Mouse (Mus musculus): ENCODE data around the gene Cd8a. TPM values are rescaled to one million over a fixed set of nuclear protein-coding genes. Genes with fewer than 3 reads are reported as not detected.

Gene Cd8a
- polyA plus RNA-seq, 1 experiment from 2014 or later: not detected

DNA sequence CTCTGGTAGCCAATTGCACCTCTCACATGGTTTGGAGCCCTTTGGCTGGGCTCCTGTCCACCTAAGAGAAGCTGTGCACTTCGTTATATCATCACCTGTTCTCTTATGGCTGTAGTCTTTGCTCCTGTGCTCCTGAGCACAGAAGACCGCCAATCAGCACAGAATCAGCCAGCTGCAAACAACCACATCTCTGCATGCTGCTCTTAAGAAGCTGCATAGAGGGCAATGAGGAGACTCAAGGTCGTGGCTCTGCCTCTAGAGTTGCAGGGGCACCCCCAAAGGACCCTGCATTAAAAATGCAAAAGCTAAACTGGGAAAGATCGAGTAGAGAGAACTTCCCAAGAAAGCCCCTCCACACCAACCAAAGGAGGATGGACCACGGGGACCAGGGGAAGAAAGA is 12.5 kb upstream of the Cd8a start:
- no peak overlapping the region for H3K4me2 ChIP-seq
- no peaks in the 10 kb centered on the region for H3K4me1 ChIP-seq (ENCODE audit: control insufficient read depth, insufficient read depth, low read length)
- no peaks in the 10 kb centered on the region for H3K27me3 ChIP-seq (ENCODE audit: control insufficient read depth, insufficient read depth, low read length)
- H3K27ac ChIP-seq (ENCODE audit: low read depth, low read length): no peak overlapping the region
- H3K4me3 ChIP-seq (ENCODE audit: low read depth, low read length): no peak overlapping the region
- H3K9me3 ChIP-seq (ENCODE audit: control insufficient read depth, low read length): no peaks in the 10 kb centered on the region
- H3K9ac ChIP-seq (ENCODE audit: low read length): no peak overlapping the region
- no peaks in the 10 kb centered on the region for H3K36me3 ChIP-seq (ENCODE audit: control insufficient read depth, insufficient read depth, low read length)
- ATAC-seq (ENCODE audit: low FRiP score) (no peak), DNase-seq (ENCODE audit: low spot score, missing footprints) (no peak)
- WGBS: 64% methylated on average over 5 of the region's 5 CpGs

DNA sequence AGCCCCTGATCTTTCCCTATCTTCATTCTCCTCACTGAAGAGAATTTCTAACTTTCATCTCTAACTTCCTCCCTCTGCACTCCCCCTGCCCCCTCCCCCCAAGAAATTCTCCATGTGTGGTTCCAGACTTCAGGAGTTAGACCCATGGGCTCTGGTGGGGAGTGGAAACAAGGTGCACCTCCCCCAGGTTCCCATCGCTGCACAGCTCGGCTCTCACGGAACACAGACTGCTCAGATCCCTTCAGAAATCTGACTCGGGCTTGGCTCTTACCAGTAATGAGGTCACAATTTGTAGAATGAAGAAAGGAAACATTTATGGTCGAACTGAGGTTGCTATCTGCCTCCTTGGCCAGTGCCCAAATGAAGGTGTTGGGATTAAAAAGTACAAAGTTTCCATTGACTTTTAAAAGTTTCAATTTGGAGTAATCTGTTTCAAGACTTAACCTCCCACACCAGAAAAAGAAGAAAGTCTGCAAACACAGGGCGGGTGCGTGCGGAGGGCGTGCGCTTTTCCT is 12.0 kb upstream of the Cd8a start:
- Histone ChIP-seq H3K4me1 (ENCODE audit: control insufficient read depth, insufficient read depth, low read length) (no peaks in the 10 kb centered on the region), H3K4me2 (no peak overlapping the region), H3K36me3 (ENCODE audit: control insufficient read depth, insufficient read depth, low read length) (no peaks in the 10 kb centered on the region), H3K27me3 (ENCODE audit: control insufficient read depth, insufficient read depth, low read length) (no peaks in the 10 kb centered on the region), H3K27ac (ENCODE audit: low read depth, low read length) (no peak overlapping the region), H3K9ac (ENCODE audit: low read length) (no peak overlapping the region), H3K9me3 (ENCODE audit: control insufficient read depth, low read length) (no peaks in the 10 kb centered on the region), H3K4me3 (ENCODE audit: low read depth, low read length) (no peak overlapping the region)
- ATAC-seq (ENCODE audit: low FRiP score): no peak
- no peak for DNase-seq (ENCODE audit: low spot score, missing footprints)
- WGBS: 88% methylated on average over 10 of the region's 10 CpGs

DNA sequence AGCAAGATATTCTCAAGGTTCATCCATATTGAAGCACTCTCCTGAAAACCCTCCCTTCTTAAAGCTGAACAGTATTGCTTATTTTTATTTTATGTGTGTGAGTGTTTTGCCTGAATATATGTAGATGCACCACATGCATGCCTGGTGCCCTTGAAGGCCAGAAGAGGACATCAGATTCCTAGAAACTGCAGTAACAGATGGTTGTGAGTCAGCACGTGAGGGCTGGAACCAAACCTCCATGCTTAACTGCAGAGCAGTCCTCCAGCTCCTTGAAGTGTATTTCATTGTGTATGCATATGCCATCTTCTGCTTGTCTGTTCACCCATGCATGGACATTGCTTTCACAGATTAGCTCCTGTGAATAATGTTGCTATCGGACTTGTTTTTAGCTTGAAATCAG is 9.2 kb upstream of the Cd8a start:
- no peak overlapping the region for H3K4me3 ChIP-seq (ENCODE audit: low read depth, low read length)
- H3K4me2 ChIP-seq: no peak overlapping the region
- no peaks in the 10 kb centered on the region for H3K36me3 ChIP-seq (ENCODE audit: control insufficient read depth, insufficient read depth, low read length)
- no peak overlapping the region for H3K27ac ChIP-seq (ENCODE audit: low read depth, low read length)
- H3K9me3 ChIP-seq (ENCODE audit: control insufficient read depth, low read length): no peaks in the 10 kb centered on the region
- ATAC-seq (ENCODE audit: low FRiP score) (no peak), DNase-seq (ENCODE audit: low spot score, missing footprints) (no peak)
- no peaks in the 10 kb centered on the region for H3K27me3 ChIP-seq (ENCODE audit: control insufficient read depth, insufficient read depth, low read length)
- H3K4me1 ChIP-seq (ENCODE audit: control insufficient read depth, insufficient read depth, low read length): no peaks in the 10 kb centered on the region
- no peak overlapping the region for H3K9ac ChIP-seq (ENCODE audit: low read length)
- 66% methylated on average over 2 of the region's 2 CpGs for WGBS

DNA sequence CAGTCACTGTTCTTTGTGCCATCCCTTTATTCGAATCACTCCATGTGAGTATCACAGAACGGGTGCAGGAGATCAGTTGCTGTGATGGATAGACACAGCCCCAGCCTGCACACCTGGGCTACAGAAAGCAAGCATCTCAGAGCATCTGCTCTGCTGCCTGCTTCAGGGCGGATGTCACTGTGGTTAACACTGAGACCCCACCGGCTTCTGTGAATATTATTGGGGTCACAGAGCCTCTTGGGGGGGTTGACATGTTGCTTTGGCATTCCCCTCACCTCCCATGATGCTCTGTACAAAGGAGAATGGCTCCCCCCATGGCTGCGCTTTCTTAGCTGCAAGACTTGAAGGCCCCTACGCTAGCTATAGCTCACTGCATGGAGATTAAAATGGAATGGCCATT is 3.8 kb upstream of the Cd8a start:
- H3K9ac ChIP-seq (ENCODE audit: low read length): no peak overlapping the region
- DNase-seq (ENCODE audit: low spot score, missing footprints): no peak
- H3K27me3 ChIP-seq (ENCODE audit: control insufficient read depth, insufficient read depth, low read length): no peaks in the 10 kb centered on the region
- no peak overlapping the region for H3K4me3 ChIP-seq (ENCODE audit: low read depth, low read length)
- H3K4me1 ChIP-seq (ENCODE audit: control insufficient read depth, insufficient read depth, low read length): no peaks in the 10 kb centered on the region
- H3K9me3 ChIP-seq (ENCODE audit: control insufficient read depth, low read length): no peaks in the 10 kb centered on the region
- H3K36me3 ChIP-seq (ENCODE audit: control insufficient read depth, insufficient read depth, low read length): no peaks in the 10 kb centered on the region
- ATAC-seq (ENCODE audit: low FRiP score): no peak
- H3K27ac ChIP-seq (ENCODE audit: low read depth, low read length): no peak overlapping the region
- no peak overlapping the region for H3K4me2 ChIP-seq
- WGBS: 91% methylated on average over 6 of the region's 6 CpGs

DNA sequence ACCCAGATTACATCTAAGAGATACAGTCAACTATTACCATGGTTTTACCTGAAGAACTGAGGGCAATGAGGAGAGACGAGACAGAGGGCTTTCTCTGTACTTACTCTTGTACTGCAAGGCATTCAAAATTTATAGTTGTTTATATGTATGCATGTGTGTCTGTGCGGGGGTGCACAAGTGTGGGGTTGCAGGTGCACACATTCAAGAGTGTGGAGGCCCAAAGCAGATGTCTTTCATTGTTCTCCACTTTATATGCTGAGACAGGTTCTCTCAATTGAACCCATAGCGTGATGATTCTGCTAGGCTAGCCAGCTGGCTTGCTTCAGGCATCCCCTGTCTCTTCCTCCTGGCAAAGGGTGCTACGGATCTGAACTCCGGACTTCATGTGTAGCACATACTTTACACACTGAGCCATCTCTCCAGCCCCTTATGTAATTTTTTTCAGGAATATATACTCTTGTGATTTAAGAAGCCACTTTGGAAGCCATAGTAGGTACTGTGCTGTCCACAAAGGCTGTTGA is 2.1 kb upstream of the Cd8a start:
- WGBS: 92% methylated on average over 5 of the region's 5 CpGs
- Histone ChIP-seq H3K9me3 (ENCODE audit: control insufficient read depth, low read length) (no peaks in the 10 kb centered on the region), H3K27me3 (ENCODE audit: control insufficient read depth, insufficient read depth, low read length) (no peaks in the 10 kb centered on the region), H3K9ac (ENCODE audit: low read length) (no peak overlapping the region), H3K4me2 (no peak overlapping the region), H3K4me1 (ENCODE audit: control insufficient read depth, insufficient read depth, low read length) (no peaks in the 10 kb centered on the region), H3K27ac (ENCODE audit: low read depth, low read length) (no peak overlapping the region), H3K36me3 (ENCODE audit: control insufficient read depth, insufficient read depth, low read length) (no peaks in the 10 kb centered on the region), H3K4me3 (ENCODE audit: low read depth, low read length) (no peak overlapping the region)
- ATAC-seq (ENCODE audit: low FRiP score) (no peak), DNase-seq (ENCODE audit: low spot score, missing footprints) (no peak)

DNA sequence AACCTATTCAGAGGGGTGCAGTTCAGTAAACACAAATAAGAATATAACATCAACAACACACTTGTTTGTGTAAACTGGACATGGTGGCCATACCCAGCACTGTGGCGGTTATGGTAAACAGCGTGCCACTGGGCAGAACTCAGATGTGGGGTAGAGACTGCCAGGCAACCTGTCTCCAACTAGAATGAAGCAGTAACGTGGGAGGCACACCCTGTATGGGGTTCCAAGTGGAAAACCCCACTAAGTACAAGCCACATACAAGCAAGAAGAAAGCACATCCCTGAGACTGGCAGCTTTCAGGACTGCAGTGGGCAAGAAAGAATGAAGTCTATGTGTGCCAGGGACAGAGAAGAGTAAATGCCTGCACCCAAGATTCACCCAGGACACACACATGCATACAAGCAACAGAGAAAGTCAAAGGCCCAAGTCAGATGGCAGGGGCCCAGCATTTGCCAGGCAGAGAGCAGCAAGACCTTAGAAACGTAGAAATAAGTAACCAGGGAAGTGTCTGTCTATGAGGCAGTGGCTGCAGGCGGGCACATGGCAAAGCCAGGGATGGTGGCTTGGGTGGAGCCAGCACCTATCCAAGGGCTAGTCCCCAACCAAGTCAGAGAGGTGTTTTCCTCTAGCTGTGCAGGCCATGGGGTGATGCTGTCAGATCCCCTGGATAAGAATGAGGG is 1.0 kb upstream of the Cd8a start:
- Histone ChIP-seq H3K4me2 (no peak overlapping the region), H3K4me1 (ENCODE audit: control insufficient read depth, insufficient read depth, low read length) (no peaks in the 10 kb centered on the region), H3K9ac (ENCODE audit: low read length) (no peak overlapping the region), H3K36me3 (ENCODE audit: control insufficient read depth, insufficient read depth, low read length) (no peaks in the 10 kb centered on the region), H3K27me3 (ENCODE audit: control insufficient read depth, insufficient read depth, low read length) (no peaks in the 10 kb centered on the region), H3K9me3 (ENCODE audit: control insufficient read depth, low read length) (no peaks in the 10 kb centered on the region), H3K27ac (ENCODE audit: low read depth, low read length) (no peak overlapping the region), H3K4me3 (ENCODE audit: low read depth, low read length) (no peak overlapping the region)
- WGBS: 89% methylated on average over 5 of the region's 5 CpGs
- ATAC-seq (ENCODE audit: low FRiP score) (no peak), DNase-seq (ENCODE audit: low spot score, missing footprints) (no peak)

DNA sequence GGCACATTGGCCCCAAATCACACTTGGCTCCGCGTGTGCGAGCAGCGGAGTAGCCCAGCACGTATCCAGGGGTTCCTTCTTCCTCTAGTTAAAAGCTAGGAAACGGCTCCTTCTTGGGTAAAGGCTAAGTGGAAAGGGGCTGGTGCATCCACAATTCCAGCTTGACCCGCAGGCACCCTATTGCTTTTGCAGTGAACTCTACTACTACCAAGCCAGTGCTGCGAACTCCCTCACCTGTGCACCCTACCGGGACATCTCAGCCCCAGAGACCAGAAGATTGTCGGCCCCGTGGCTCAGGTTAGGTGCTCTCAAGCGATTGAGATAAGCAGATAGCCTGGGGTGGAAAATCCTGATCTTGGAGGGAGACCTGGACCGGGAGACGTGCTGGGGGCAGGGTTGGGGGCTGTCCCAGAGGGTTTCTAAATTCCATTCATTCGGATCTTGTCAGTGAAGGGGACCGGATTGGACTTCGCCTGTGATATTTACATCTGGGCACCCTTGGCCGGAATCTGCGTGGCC is 1.1 kb downstream of the Cd8a start:
- Histone ChIP-seq H3K36me3 (ENCODE audit: control insufficient read depth, insufficient read depth, low read length) (no peaks in the 10 kb centered on the region), H3K4me1 (ENCODE audit: control insufficient read depth, insufficient read depth, low read length) (no peaks in the 10 kb centered on the region), H3K9ac (ENCODE audit: low read length) (no peak overlapping the region), H3K4me3 (ENCODE audit: low read depth, low read length) (no peak overlapping the region), H3K4me2 (no peak overlapping the region), H3K27me3 (ENCODE audit: control insufficient read depth, insufficient read depth, low read length) (no peaks in the 10 kb centered on the region), H3K27ac (ENCODE audit: low read depth, low read length) (no peak overlapping the region), H3K9me3 (ENCODE audit: control insufficient read depth, low read length) (no peaks in the 10 kb centered on the region)
- DNase-seq (ENCODE audit: low spot score, missing footprints) (no peak), ATAC-seq (ENCODE audit: low FRiP score) (no peak)
- 91% methylated on average over 19 of the region's 19 CpGs for WGBS

DNA sequence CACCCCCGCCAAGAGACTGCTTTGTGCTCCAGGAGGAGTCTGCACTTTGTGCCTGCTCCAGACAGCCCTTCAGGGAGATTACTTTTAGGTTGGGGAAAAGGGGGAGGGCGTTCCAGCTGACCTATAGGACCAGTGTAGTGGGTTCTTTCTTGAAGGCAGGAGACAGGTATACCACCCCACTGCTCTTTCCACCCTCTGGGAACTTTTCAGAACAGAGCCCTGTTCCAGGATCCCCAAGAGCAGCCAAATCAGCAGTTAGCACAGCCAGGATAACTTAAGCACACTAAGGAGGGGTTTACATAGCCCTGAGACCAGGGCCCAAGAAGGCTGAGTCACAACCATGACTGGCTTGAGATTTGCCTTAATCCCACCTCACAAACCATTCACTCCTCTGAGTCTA is 1.7 kb downstream of the Cd8a start:
- ATAC-seq (ENCODE audit: low FRiP score) (no peak), DNase-seq (ENCODE audit: low spot score, missing footprints) (no peak)

DNA sequence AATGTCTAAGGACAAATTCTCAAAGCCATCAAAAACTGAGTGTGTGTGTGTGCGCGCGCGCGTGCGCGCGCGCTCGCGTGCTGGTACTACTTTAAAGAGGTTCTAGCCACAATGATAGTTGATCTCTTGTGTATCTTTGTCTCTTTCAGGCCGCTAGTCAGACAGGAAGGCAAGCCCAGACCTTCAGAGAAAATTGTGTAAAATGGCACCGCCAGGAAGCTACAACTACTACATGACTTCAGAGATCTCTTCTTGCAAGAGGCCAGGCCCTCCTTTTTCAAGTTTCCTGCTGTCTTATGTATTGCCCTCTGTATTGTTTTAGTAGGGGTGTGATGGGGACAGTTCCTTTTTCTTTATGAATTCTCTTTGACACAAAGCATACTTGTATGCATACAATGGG is 3.5 kb downstream of the Cd8a start:
- no peak for ATAC-seq (ENCODE audit: low FRiP score)
- WGBS: 91% methylated on average over 13 of the region's 13 CpGs

More for the DNA sequence above, 1.7 kb downstream of the Cd8a start:
- Histone ChIP-seq H3K4me3 (ENCODE audit: low read depth, low read length) (no peak overlapping the region), H3K36me3 (ENCODE audit: control insufficient read depth, insufficient read depth, low read length) (no peaks in the 10 kb centered on the region), H3K27me3 (ENCODE audit: control insufficient read depth, insufficient read depth, low read length) (no peaks in the 10 kb centered on the region), H3K4me2 (no peak overlapping the region), H3K27ac (ENCODE audit: low read depth, low read length) (no peak overlapping the region), H3K9me3 (ENCODE audit: control insufficient read depth, low read length) (no peaks in the 10 kb centered on the region), H3K9ac (ENCODE audit: low read length) (no peak overlapping the region), H3K4me1 (ENCODE audit: control insufficient read depth, insufficient read depth, low read length) (no peaks in the 10 kb centered on the region)
- 80% methylated on average over 2 of the region's 2 CpGs for WGBS

More for the DNA sequence above, 3.5 kb downstream of the Cd8a start:
- Histone ChIP-seq H3K4me3 (ENCODE audit: low read depth, low read length) (no peak overlapping the region), H3K27ac (ENCODE audit: low read depth, low read length) (no peak overlapping the region), H3K36me3 (ENCODE audit: control insufficient read depth, insufficient read depth, low read length) (no peaks in the 10 kb centered on the region), H3K4me2 (no peak overlapping the region), H3K27me3 (ENCODE audit: control insufficient read depth, insufficient read depth, low read length) (no peaks in the 10 kb centered on the region), H3K9ac (ENCODE audit: low read length) (no peak overlapping the region), H3K4me1 (ENCODE audit: control insufficient read depth, insufficient read depth, low read length) (no peaks in the 10 kb centered on the region), H3K9me3 (ENCODE audit: control insufficient read depth, low read length) (no peaks in the 10 kb centered on the region)
- no peak for DNase-seq (ENCODE audit: low spot score, missing footprints)
